In genomic region chr4:25593218-25593617, GRCm38 (mm10) we compare ENCODE assay signal across 14 mouse cellular contexts.
DNase-seq lines count a peak whose midpoint lies in the region.
"Had no signal": no experiment of that assay in that cellular context is flagged by ENCODE, and none has a peak within 500 bp of the region (broad histone marks: within the 10 kb centered on the region; RNA-seq: fewer than 3 reads in every experiment).

No protein-coding gene starts in this region.

- DNase-seq in layer of hippocampus, adult 9-11 months, result peak; percentile 8
- DNase-seq in layer of hippocampus, postnatal 36 days, result no peak
- peak; percentile 80 for DNase-seq in brain, adult 2 months (ENCODE audit: low read depth, low spot score)
- peak; percentile 27 for DNase-seq in telencephalon, adult 2 months (ENCODE audit: low read depth, low spot score)
- no peak for DNase-seq in lung, adult 18-20 months
- DNase-seq: adrenal gland, adult 2 months; adrenal gland, postnatal 10 days; adrenal gland, postnatal 25 days; cerebellum, adult 11-12 months; cerebellum, adult 2 months; cerebellum, adult 9-10 months; cerebellum, postnatal 10 days; cerebellum, postnatal 25 days; forebrain, postnatal 0 days had no signal

Comparison
In these comparisons a context has a peak if more than half of its experiments do, and no peak if none do; other contexts are left out.
1. DNase-seq: peak in layer of hippocampus, adult 9-11 months (single experiment), brain, adult 2 months (single experiment) and telencephalon, adult 2 months (single experiment); none in layer of hippocampus, postnatal 36 days (0 of 2) and lung, adult 18-20 months (0 of 2).